Mouse (Mus musculus) erythroblast, embryonic 14.5 days (primary cell): ENCODE measurements around the gene Sbpl.
"Not testable (repeated sequence)": the region's sequence is repeated elsewhere in the genome, so short reads cannot be mapped to it uniquely, and the experiment has no call there.

Experiments
- GATA1 ChIP-seq: IDR thresholded peaks from 2 replicates; pipeline ENCODE4 v1.6.1; 2012; ENCODE audit warnings: low read length, inconsistent platforms, mixed read lengths
- TAL1 ChIP-seq: IDR thresholded peaks from 3 replicates; pipeline ENCODE4 v1.6.1; 2012; ENCODE audit warnings: low read length, inconsistent platforms, mixed read lengths

GRCm38 (mm10) chr17:23947486-23947885, 7.6 kb downstream of the Sbpl start:
- not testable (repeated sequence) for TF ChIP-seq TAL1, GATA1
